Mouse (Mus musculus) splenic B cell, adult 2 months (primary cell): Measurements from ENCODE around the gene 2410004P03Rik.
A peak's percentile ranks its signal among the peaks of the same experiment; 100 is the strongest.

Source experiments
- DNase-seq: peaks from one replicate; pipeline ENCODE4 v3.0.0-alpha.2; 2011; ENCODE audit warnings: low read depth, low spot score
- H3K27me3 ChIP-seq: 2 replicates; pipeline ENCODE4 v1.6.1; 2012; ENCODE audit warnings: mild to moderate bottlenecking, low read length, moderate library complexity, mixed read lengths; ENCODE audit not compliant: control insufficient read depth, poor library complexity, insufficient read depth, severe bottlenecking
- H3K36me3 ChIP-seq: 2 replicates; pipeline ENCODE4 v1.6.1; 2012; ENCODE audit warnings: mild to moderate bottlenecking, low read length, moderate library complexity, mixed read lengths; ENCODE audit not compliant: control insufficient read depth, poor library complexity, insufficient read depth, severe bottlenecking

2410004P03Rik gene

GRCm38 (mm10) chr12:17011100-17011870, at the start of gene 2410004P03Rik:
Gene 2410004P03Rik (minus strand): TSS chr12:17011727.
- no peaks in the 10 kb centered on the region for H3K36me3 ChIP-seq
- no peaks in the 10 kb centered on the region for H3K27me3 ChIP-seq
- peak; percentile 86 for DNase-seq

- Histone ChIP-seq H3K36me3 (no peaks in the 10 kb centered on the region), H3K27me3 (no peaks in the 10 kb centered on the region)
- no peak for DNase-seq
Observed at GRCm38 (mm10) chr12:17061183-17061722, 49.7 kb upstream of the 2410004P03Rik start.

DNA sequence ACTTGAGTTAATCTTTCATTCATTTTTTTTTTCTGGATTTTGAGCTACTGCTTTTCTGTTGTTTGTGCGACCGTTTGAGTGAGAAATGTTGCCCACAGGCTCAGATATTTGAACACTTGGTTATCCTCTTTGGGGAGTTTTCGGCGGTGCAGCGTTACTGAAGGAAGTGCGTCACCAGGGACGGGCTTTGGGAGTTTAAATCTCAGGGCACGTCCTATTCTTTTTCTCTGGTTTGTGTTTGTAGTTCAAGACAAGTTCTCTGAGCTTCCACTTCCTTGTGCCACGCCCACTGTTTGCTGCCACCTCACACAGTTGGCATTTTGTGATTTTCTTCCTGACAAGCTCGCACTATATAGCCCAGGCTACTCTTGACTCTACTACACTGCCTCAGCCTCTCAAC, 47.0 kb upstream of the 2410004P03Rik start:
- Histone ChIP-seq H3K36me3 (no peaks in the 10 kb centered on the region), H3K27me3 (no peaks in the 10 kb centered on the region)
- no peak for DNase-seq

DNA sequence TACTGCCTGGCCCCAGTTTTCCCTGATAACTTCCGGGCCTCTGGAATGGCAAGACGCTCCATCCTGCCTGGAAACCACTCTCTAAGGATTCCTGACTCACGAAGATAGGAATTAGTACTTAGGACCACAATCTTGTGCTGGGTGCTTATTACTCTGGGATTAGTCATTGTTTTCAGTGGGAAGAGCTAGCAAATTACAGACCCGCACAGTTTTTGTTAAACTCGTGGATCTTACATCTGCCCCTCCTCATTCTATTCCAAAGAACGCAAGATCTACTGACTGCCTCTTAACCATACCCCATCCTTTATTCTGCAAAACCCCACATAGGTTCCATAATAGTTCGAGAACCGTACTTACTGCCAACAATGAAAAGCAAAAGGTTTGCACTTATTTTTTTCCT, 45.6 kb upstream of the 2410004P03Rik start:
- no peaks in the 10 kb centered on the region for H3K36me3 ChIP-seq
- no peak for DNase-seq
- no peaks in the 10 kb centered on the region for H3K27me3 ChIP-seq

DNA sequence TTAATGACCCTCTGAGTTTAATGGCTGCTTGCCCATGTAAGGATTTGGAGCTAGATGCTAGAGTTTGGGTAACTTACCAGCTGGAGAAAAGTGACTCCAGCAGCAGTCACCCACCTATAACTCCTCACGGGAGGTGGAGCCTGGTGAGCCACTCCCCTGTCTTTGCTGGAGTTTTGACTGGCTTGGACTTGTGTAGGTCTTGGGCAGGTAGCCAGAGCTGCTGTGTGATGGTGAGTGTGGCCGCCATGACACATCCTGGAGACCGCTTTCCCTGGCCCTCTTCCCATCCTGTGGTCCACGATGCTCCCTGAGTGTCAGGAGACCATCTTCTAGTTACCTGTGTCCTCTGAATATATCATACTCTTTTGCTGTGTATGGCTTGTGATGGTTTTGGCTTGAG, 44.2 kb upstream of the 2410004P03Rik start:
- H3K36me3 ChIP-seq = no peaks in the 10 kb centered on the region
- DNase-seq = no peak
- H3K27me3 ChIP-seq = no peaks in the 10 kb centered on the region

- no peaks in the 10 kb centered on the region for H3K36me3 ChIP-seq
- peak; percentile 38 for DNase-seq
- H3K27me3 ChIP-seq = no peaks in the 10 kb centered on the region
Observed at GRCm38 (mm10) chr12:17054691-17055090, 43.2 kb upstream of the 2410004P03Rik start.

DNA sequence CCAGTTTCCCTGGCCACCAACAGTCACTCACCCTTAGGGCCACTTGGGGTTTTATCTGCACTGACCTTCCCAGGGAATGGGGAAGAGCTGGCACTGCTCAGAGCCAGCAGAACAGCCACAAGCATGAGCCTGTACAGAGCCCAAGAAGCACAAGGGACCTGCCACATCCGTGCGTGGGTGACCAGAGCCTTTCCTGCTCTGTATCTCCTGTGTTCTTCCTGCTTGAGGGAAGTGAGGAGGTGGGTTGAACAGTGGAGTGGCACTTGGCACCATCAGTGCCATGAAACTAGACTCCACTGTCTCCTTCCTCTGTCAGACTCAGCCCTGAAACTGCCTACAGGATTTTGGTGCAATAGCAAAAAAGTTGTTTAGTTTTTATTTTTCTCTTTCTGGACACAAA, 41.1 kb upstream of the 2410004P03Rik start:
- no peaks in the 10 kb centered on the region for H3K27me3 ChIP-seq
- no peaks in the 10 kb centered on the region for H3K36me3 ChIP-seq
- no peak for DNase-seq

GRCm38 (mm10) chr12:17051057-17051456, 39.5 kb upstream of the 2410004P03Rik start:
- H3K27me3 ChIP-seq = no peaks in the 10 kb centered on the region
- no peak for DNase-seq

GRCm38 (mm10) chr12:17049796-17050195, 38.3 kb upstream of the 2410004P03Rik start:
- H3K27me3 ChIP-seq = no peaks in the 10 kb centered on the region
- H3K36me3 ChIP-seq = no peaks in the 10 kb centered on the region
- no peak for DNase-seq

More at GRCm38 (mm10) chr12:17051057-17051456, 39.5 kb upstream of the 2410004P03Rik start:
- H3K36me3 ChIP-seq = no peaks in the 10 kb centered on the region

DNA sequence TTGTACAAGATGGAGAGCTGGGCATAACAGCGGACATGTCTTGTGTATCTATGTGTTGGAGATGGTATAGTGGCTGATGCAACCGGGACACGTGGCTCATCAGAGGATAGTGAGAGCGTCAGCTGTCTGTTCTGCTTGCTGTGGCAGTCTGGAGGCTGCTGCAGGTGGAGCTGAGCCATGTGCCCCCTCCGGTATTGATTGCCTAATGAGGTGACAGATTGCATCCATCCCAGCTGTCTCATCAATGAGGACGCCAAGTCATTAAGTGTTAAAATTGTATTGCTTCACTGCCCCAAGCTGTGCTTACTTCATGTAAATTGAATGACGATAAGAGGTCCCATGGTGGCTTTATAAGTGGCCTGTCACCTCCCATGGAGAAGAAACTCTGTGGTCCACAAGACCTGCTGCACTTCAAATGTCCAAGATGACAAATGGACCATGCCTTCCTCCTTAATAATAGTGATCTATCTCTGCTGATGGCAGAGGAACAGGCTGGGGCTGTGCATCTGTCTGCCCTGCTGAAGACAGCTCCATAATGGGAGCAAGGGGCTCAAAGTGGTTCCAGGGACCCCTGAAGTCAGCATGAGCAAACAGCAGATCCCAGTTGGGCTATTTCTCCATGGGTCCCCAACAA, 37.6 kb upstream of the 2410004P03Rik start:
- no peaks in the 10 kb centered on the region for H3K27me3 ChIP-seq
- H3K36me3 ChIP-seq = no peaks in the 10 kb centered on the region
- no peak for DNase-seq

DNA sequence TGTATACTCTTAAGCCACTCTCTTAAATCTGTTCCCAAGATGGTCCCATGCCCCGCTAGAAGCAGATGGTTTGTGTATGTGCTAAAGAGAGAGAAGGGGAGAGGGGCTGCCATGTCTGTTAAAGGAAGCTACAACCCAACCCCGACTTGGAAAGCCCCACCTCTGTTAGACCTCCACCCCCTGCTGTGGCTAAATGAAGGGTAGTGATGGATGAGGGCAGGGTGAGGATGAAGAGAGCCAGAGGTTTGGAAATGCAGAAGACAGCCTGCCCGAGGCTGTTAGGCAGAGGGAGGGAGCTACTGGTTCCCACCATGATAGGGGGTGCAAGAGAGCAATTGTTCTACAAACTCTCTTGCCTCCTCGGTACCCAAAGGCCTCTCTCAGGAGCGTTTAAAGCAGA, 31.8 kb upstream of the 2410004P03Rik start:
- Histone ChIP-seq H3K36me3 (no peaks in the 10 kb centered on the region), H3K27me3 (no peaks in the 10 kb centered on the region)
- no peak for DNase-seq

- Histone ChIP-seq H3K36me3 (no peaks in the 10 kb centered on the region), H3K27me3 (no peaks in the 10 kb centered on the region)
- DNase-seq = no peak
Observed at GRCm38 (mm10) chr12:17040567-17040966, 29.0 kb upstream of the 2410004P03Rik start.

GRCm38 (mm10) chr12:17039415-17039814, 27.9 kb upstream of the 2410004P03Rik start:
- no peak for DNase-seq
- no peaks in the 10 kb centered on the region for H3K36me3 ChIP-seq

GRCm38 (mm10) chr12:17038246-17038645, 26.7 kb upstream of the 2410004P03Rik start:
- H3K27me3 ChIP-seq = no peaks in the 10 kb centered on the region
- no peak for DNase-seq
- H3K36me3 ChIP-seq = no peaks in the 10 kb centered on the region

More at GRCm38 (mm10) chr12:17039415-17039814, 27.9 kb upstream of the 2410004P03Rik start:
- H3K27me3 ChIP-seq = no peaks in the 10 kb centered on the region

DNA sequence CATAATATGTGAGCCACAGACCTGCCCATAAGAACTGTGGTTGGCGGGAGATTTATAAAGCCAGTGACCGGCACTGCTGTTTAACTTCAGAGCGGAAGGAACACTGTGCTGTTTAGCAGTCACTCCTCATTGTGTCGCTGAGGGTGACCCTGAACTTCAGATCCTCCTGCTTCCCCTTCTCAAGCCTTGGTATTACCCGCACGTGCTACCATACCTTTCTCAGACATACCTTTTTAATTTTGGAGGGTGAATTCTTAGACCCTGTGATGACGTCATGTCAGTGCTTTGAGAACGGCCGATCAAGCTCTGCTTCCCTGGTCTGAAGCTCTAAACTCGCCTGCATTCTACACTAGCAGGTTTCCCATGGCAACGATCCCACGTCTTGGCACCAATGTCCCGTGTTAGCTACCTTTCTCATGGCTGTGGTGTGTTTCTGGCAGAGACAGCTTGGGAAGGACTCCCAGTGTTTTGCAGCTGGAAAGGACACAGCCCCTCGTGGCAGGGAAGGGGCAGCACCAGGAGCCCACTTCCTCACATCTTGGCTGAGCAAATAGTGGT, 25.6 kb upstream of the 2410004P03Rik start:
- Histone ChIP-seq H3K27me3 (no peaks in the 10 kb centered on the region), H3K36me3 (no peaks in the 10 kb centered on the region)
- DNase-seq = no peak
